Mouse (Mus musculus) ZHBTc4 (cell line): ENCODE measurements at regions not wholly inside any gene's neighbourhood (a gene's known extent, or its start where the extent isn't known, plus 50 kb on each side); places are given as distances from the start of the nearest gene placed in this dataset.
"Not testable (repeated sequence)": the region's sequence is repeated elsewhere in the genome, so short reads cannot be mapped to it uniquely, and the experiment has no call there.

Experiments
- DNase-seq: peaks from one replicate; pipeline ENCODE4 v3.0.0-alpha.2; 2011; ENCODE audit warnings: low read depth, low spot score

DNA sequence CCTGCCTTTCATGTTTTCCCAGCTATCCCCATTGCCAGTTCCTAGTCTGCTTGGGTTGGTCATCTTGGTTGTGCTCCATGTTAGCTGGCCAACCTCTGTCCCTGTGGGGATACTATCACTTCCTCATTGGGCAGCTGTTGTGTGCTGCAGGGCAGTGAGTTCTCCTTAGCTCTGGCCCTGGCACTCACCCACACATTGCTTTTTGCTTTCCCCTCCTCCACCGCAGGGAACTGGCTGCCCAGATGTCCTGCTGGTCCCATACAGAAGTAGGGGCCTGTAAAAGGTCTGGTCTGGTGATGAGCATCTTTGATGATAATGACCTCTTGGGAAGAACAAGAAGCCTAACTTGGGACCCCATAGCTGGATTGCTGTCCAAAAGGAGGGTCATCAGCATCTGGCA lies 308.2 kb upstream of the Gm21863 start:
- DNase-seq: not testable (repeated sequence)

- DNase-seq: peak; percentile 88
Measured at GRCm38 (mm10) chr12:19668541-19668940, 285.8 kb upstream of the Gm21863 start.

GRCm38 (mm10) chr12:19670636-19671035 lies 283.7 kb upstream of the Gm21863 start:
- peak; percentile 91 for DNase-seq
